Mouse (Mus musculus): ENCODE results near the gene Polr3e.

Polr3e gene

GRCm38 (mm10) chr7:120917592-120918461 lies at the start of gene Polr3e:
Gene Polr3e, plus strand, starts transcription at chr7:120917744.
- peak; percentile 100 for DNase-seq (ENCODE audit: low spot score)

- DNase-seq (ENCODE audit: low spot score): no peak
Measured at GRCm38 (mm10) chr7:120869883-120870282, 47.7 kb upstream of the Polr3e start.

GRCm38 (mm10) chr7:120870431-120871008 lies 47.0 kb upstream of the Polr3e start:
- DNase-seq (ENCODE audit: low spot score): no peak

- DNase-seq (ENCODE audit: low spot score): no peak
Measured at GRCm38 (mm10) chr7:120873083-120873482, 44.5 kb upstream of the Polr3e start.

- DNase-seq (ENCODE audit: low spot score): no peak
Measured at GRCm38 (mm10) chr7:120874021-120874420, 43.5 kb upstream of the Polr3e start.

- no peak for DNase-seq (ENCODE audit: low spot score)
Measured at GRCm38 (mm10) chr7:120874764-120875539, 42.6 kb upstream of the Polr3e start.

- no peak for DNase-seq (ENCODE audit: low spot score)
Measured at GRCm38 (mm10) chr7:120875540-120876388, 41.8 kb upstream of the Polr3e start.

- no peak for DNase-seq (ENCODE audit: low spot score)
Measured at GRCm38 (mm10) chr7:120878271-120878670, 39.3 kb upstream of the Polr3e start.

- no peak for DNase-seq (ENCODE audit: low spot score)
Measured at GRCm38 (mm10) chr7:120879972-120880371, 37.6 kb upstream of the Polr3e start.

GRCm38 (mm10) chr7:120880770-120881169 lies 36.8 kb upstream of the Polr3e start:
- no peak for DNase-seq (ENCODE audit: low spot score)

- no peak for DNase-seq (ENCODE audit: low spot score)
Measured at GRCm38 (mm10) chr7:120881451-120881850, 36.1 kb upstream of the Polr3e start.

GRCm38 (mm10) chr7:120882674-120883073 lies 34.9 kb upstream of the Polr3e start:
- no peak for DNase-seq (ENCODE audit: low spot score)

- no peak for DNase-seq (ENCODE audit: low spot score)
Measured at GRCm38 (mm10) chr7:120883523-120884290, 33.8 kb upstream of the Polr3e start.

- no peak for DNase-seq (ENCODE audit: low spot score)
Measured at GRCm38 (mm10) chr7:120884746-120885145, 32.8 kb upstream of the Polr3e start.

- no peak for DNase-seq (ENCODE audit: low spot score)
Measured at GRCm38 (mm10) chr7:120893123-120893522, 24.4 kb upstream of the Polr3e start.

GRCm38 (mm10) chr7:120897054-120897453 lies 20.5 kb upstream of the Polr3e start:
- no peak for DNase-seq (ENCODE audit: low spot score)

- DNase-seq (ENCODE audit: low spot score): no peak
Measured at GRCm38 (mm10) chr7:120897711-120898335, 19.7 kb upstream of the Polr3e start.

GRCm38 (mm10) chr7:120900191-120900590 lies 17.4 kb upstream of the Polr3e start:
- no peak for DNase-seq (ENCODE audit: low spot score)

GRCm38 (mm10) chr7:120901701-120902100 lies 15.8 kb upstream of the Polr3e start:
- no peak for DNase-seq (ENCODE audit: low spot score)

- DNase-seq (ENCODE audit: low spot score): no peak
Measured at GRCm38 (mm10) chr7:120902931-120903330, 14.6 kb upstream of the Polr3e start.

All from testis, postnatal 10 days (tissue).